Mouse (Mus musculus) brain, adult 10 weeks (tissue): ENCODE measurements around the gene Hhex. TPM values are rescaled to one million over a fixed set of nuclear protein-coding genes. Genes with fewer than 3 reads are reported as not detected.

Source experiments
- polyA plus RNA-seq: library from polyadenylated mRNA; stranded (reverse); fragments of 350-450 nt; fragmentation: Illumina TruSeq; extraction: RNeasy Lipid Tissue Mini Kit (QIAGEN cat#74804); gene quantifications from one replicate; pipeline ENCODE4 v1.2.3, GENCODE M21; 2015; ENCODE audit warnings: low read depth, low replicate concordance

Hhex gene
- 2.5 TPM for polyA plus RNA-seq

GRCm38 (mm10) chr19:37434263-37434951 lies at the start of gene Hhex:
Gene Hhex (plus strand): TSS chr19:37434810.

Other genes starting within 250 kb of the Hhex start
- gene March5, start 227.3 kb upstream of the Hhex start, polyA plus RNA-seq, result 93.7 TPM
- gene Cpeb3, start 226.2 kb upstream of the Hhex start, polyA plus RNA-seq, result 36.5 TPM
- gene Ide, start 97.0 kb upstream of the Hhex start, polyA plus RNA-seq, result 35.4 TPM
- 1.4 TPM for gene Kif11, start 58.4 kb upstream of the Hhex start, polyA plus RNA-seq
- 28.5 TPM for gene Exoc6, start 115.6 kb downstream of the Hhex start, polyA plus RNA-seq